Mouse (Mus musculus) gastrocnemius, adult 18-20 months (tissue): Measurements from ENCODE around the gene Htr5a. TPM values are rescaled to one million over a fixed set of nuclear protein-coding genes. Genes with fewer than 3 reads are reported as not detected.

Source experiments
- DNase-seq: peaks from one replicate; pipeline ENCODE4 v3.0.0; 2021; ENCODE audit warnings: low spot score
- total RNA-seq, 2 experiments: library from RNA; stranded (reverse); gene quantifications; 2 replicates each; pipeline ENCODE4 v1.2.3; 2021

Gene Htr5a
- total RNA-seq, 2 experiments from 2014 or later = not detected

DNA sequence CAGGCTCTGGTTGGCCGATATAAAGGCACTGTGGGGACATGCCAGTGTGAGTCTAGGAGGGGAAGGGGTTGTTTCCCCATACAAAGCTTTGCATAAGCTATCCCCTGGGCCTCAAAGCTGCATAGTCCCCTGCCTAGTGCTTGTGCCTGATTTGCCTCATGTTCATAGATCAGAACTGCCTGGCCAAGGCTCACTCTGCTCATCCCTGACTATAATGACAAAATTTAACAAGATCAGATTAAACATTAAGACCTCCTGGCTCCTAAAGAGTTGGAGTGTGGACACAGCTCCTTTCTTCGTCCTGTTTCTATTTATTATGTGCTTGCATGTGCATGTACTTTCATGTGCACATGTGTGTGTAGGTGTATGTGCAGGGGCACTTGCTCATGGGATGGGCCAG lies 39.3 kb downstream of the Htr5a start:
- no peak for DNase-seq

DNA sequence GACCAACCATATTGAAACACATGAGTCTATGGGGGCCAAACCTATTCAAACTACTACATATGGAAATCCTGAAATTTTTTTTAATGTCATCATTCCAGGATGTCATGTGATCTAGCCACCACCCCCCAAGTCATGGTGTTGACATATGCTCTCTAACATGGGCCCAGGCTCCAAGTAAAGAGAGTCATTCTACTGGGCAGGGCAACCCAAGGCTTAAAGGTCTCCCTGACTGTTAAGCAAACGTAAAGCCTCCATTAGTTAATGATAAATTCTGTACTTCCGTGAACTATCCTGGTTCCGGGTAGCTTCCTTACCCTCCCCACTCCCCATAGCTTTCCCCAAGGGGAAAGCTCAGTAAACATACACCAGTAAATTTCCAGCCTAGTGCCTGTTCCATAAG lies 46.1 kb downstream of the Htr5a start:
- no peak for DNase-seq

DNA sequence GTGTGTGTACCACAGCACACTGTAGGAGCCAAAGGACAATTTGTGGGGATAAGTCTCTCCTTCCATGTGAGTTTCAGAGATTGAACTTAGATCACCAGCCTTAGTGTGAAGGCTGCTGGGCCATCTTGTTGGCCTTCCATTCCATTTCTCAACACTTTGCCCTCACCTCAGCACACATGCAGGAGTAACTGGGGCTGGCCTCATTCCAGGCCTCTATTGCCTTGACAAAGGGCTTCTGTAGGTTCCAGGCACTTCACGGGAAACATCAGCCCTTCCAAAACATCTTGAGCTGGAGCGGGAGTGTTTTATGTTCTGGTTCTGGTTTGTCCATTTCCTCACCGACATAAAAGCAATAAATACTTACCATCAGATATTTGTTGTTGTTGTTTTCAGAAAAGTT lies 54.0 kb downstream of the Htr5a start:
- no peak for DNase-seq

DNA sequence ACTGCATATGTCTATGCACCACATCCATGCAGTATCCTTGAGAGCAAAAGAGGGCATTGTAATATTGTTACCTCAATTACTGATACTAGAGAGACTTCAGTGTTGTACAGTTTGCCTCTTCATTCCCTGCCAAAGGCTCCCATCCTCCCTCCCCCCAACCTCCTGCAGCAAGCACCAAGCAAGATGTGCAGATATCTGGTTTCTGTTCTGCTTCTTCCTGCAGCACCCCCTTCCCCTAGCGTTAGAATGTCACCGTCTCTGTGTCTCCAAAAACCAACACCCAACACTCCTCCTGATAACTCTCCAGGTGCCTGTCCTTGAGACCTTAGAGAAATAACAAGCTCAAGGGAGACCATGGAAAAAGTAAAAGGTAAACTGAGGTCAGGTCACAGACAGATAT lies 57.8 kb downstream of the Htr5a start:
- no peak for DNase-seq

DNA sequence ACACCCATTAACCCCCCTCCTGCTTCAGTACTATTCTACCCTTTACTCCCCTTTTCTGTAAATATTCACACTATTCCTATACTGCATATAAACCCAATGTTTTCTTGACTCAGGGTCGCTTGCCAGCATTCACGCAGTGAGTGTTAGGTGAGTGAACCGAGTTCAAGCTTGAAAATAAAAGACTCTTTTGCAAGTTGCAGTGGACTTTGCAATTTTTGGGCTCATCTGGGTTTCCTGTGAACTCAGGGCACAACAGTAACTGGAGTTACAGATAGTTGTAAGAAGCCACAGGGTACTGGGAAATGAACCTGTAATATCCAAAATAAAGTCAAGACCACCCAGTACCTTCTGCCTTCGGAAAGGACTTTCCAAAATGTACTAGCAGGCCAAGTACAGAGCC lies 58.2 kb downstream of the Htr5a start:
- DNase-seq = no peak

Other genes starting within 250 kb of the Htr5a start
- gene Paxip1, start 50.5 kb upstream of the Htr5a start, total RNA-seq = 1 to 10 TPM; 6.1 to 7.7 TPM
- 10 to 100 TPM in 1 of 2 experiments, 1 to 10 TPM in 1; 8.4 to 11.4 TPM for gene Insig1, start 229.2 kb downstream of the Htr5a start, total RNA-seq